Mouse (Mus musculus) kidney, adult 2 months (tissue): ENCODE results near the gene Tmem87b. TPM values are rescaled to one million over a fixed set of nuclear protein-coding genes. Genes with fewer than 3 reads are reported as not detected.

ENCODE experiments used
- DNase-seq: peaks from one replicate; pipeline ENCODE4 v3.0.0; 2021
- H3K27ac ChIP-seq: fragments of 200-500 bp; 2 replicates; pipeline ENCODE4 v1.5.1; 2012; ENCODE audit warnings: low read depth, low read length, control low read depth, inconsistent platforms; ENCODE audit not compliant: insufficient read depth
- H3K27me3 ChIP-seq: fragments of 200-500 bp; replicated peaks from 2 replicates; pipeline ENCODE4 v1.6.1; 2012; ENCODE audit warnings: mild to moderate bottlenecking, moderate library complexity, low read length, inconsistent platforms; ENCODE audit not compliant: control insufficient read depth, insufficient read depth
- H3K36me3 ChIP-seq: fragments of 200-500 bp; 2 replicates; pipeline ENCODE4 v1.6.1; 2012; ENCODE audit warnings: mild to moderate bottlenecking, moderate library complexity, low read length, inconsistent platforms; ENCODE audit not compliant: control insufficient read depth, insufficient read depth
- H3K4me1 ChIP-seq: fragments of 200-500 bp; 2 replicates; pipeline ENCODE4 v1.6.1; 2011; ENCODE audit warnings: low read length; ENCODE audit not compliant: control insufficient read depth, insufficient read depth
- H3K4me3 ChIP-seq: fragments of 200-500 bp; 2 replicates; pipeline ENCODE4 v1.5.1; 2011; ENCODE audit warnings: mild to moderate bottlenecking, low read depth, low read length, control low read depth; ENCODE audit not compliant: insufficient read depth
- CTCF ChIP-seq: fragments of 200-500 bp; conservative IDR thresholded peaks from 2 replicates; pipeline ENCODE4 v1.5.1; 2011; ENCODE audit warnings: low read depth, mild to moderate bottlenecking, control low read depth, low read length, moderate library complexity, mixed read lengths; ENCODE audit not compliant: insufficient read depth, insufficient read length
- POLR2A ChIP-seq: fragments of 200-500 bp; IDR thresholded peaks from one replicate; pipeline ENCODE4 v1.6.1; 2011; ENCODE audit warnings: low read depth, low read length, control low read depth
- WGBS: fragments of 180-500 bp; shearing (Covaris S2); methylation state at CpG from one replicate; pipeline ENCODE4 v1.1.7; 2018; 5-methylcytosine and 5-hydroxymethylcytosine counted together
- polyA plus RNA-seq: library from polyadenylated mRNA; depleted of rRNA; stranded (reverse); fragments of >200 nt; gene quantifications from 2 replicates; pipeline ENCODE4 v1.2.3, GENCODE M21; 2012; rRNA removed

The Tmem87b gene
- polyA plus RNA-seq, 1 experiment, result 14.1 TPM

DNA sequence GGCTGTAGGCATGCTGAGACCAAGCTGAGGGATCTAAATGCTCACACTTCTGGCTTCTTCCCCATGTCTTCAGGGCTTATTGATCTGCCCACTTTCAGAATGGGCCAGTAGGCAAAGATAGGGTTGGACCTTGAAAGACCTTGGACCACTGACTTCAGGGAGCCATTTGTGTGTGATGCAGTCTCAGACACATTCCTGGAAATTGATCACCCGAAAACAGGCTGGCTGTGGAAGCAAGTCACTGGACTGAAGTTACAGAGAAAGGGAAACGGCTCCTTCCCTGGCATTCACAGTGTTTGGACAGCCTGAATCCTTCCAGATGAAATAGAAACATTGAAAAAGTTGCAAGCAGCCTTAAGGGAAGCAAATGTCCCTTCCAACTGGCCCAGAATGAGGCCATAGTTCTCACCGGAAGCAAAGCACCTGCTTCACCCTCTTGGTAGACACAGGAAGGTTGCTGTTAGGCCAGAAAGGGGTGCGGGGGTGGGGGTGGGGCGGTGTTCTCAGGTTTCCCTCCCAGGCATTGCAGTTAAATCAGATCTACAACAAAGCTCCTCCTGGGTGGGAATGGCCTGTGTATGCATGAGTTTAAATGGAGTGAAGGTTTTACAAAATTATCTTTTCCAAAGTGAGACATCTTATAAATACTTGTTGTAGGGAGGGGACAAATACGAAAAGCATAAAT, 70.1 kb downstream of the Tmem87b start:
- Histone ChIP-seq H3K36me3 (no peaks in the 10 kb centered on the region), H3K27me3 (no peaks in the 10 kb centered on the region), H3K4me1 (no peaks in the 10 kb centered on the region), H3K27ac (peak overlapping the region; percentile 67; the same call in 1 of the 2 replicates), H3K4me3 (no peak overlapping the region)
- TF ChIP-seq POLR2A (no peak), CTCF (no peak)
- peak; percentile 53 for DNase-seq
- WGBS, result 34% methylated on average over 6 of the region's 6 CpGs

- Histone ChIP-seq H3K4me3 (no peak overlapping the region), H3K27me3 (no peaks in the 10 kb centered on the region), H3K27ac (no peak overlapping the region), H3K36me3 (no peaks in the 10 kb centered on the region), H3K4me1 (no peaks in the 10 kb centered on the region)
- TF ChIP-seq POLR2A, result no peak
- TF ChIP-seq CTCF, result no peak
- 91% methylated on average over 4 of the region's 4 CpGs for WGBS
- no peak for DNase-seq
Observed at GRCm38 (mm10) chr2:128890661-128891335, 72.9 kb downstream of the Tmem87b start.

- DNase-seq, result no peak
- no peaks in the 10 kb centered on the region for H3K4me1 ChIP-seq
- H3K36me3 ChIP-seq, result no peaks in the 10 kb centered on the region
- peak overlapping the region; percentile 11 for H3K4me3 ChIP-seq
- TF ChIP-seq CTCF (no peak), POLR2A (no peak)
- H3K27me3 ChIP-seq, result no peaks in the 10 kb centered on the region
- no peak overlapping the region for H3K27ac ChIP-seq
- 4% methylated on average over 34 of the region's 37 CpGs for WGBS
Observed at GRCm38 (mm10) chr2:128892180-128892721, 74.3 kb downstream of the Tmem87b start.

DNA sequence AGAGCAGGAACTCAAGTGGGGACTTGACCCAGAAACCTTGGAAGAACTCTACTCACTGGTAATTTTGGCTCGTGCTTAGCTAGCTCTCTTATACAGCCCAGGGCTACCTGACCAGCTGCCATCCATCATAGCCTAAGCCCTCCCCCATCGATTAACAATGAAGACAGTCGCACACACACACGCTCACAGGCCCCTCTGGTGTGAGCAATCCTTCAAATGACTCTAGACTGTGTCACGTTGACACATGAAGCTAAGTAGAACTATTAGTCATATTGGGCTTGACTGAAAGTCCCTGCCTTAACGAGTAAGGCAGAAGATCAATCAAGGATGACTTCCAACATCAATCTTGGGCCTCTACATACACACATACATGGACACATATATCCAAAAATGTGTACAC, 84.9 kb downstream of the Tmem87b start:
- H3K4me1 ChIP-seq, result no peaks in the 10 kb centered on the region
- no peak overlapping the region for H3K27ac ChIP-seq
- no peak overlapping the region for H3K4me3 ChIP-seq
- no peak for DNase-seq
- TF ChIP-seq POLR2A, result no peak
- no peak for TF ChIP-seq CTCF
- WGBS, result 79% methylated on average over 6 of the region's 6 CpGs
- H3K36me3 ChIP-seq, result no peaks in the 10 kb centered on the region
- H3K27me3 ChIP-seq, result no peaks in the 10 kb centered on the region

GRCm38 (mm10) chr2:128903661-128904060, 85.7 kb downstream of the Tmem87b start:
- Histone ChIP-seq H3K4me3 (no peak overlapping the region), H3K27ac (no peak overlapping the region), H3K4me1 (no peaks in the 10 kb centered on the region), H3K27me3 (no peaks in the 10 kb centered on the region), H3K36me3 (no peaks in the 10 kb centered on the region)
- 74% methylated on average over 3 of the region's 3 CpGs for WGBS
- no peak for TF ChIP-seq POLR2A
- no peak for TF ChIP-seq CTCF
- DNase-seq, result peak; percentile 15

Other genes with a start within 250 kb of the Tmem87b start
- gene Spdye4c, start 226.9 kb upstream of the Tmem87b start, polyA plus RNA-seq, result not detected in 2 replicates
- 32.2 and 40.6 TPM in 2 replicates for gene Anapc1, start 130.7 kb upstream of the Tmem87b start, polyA plus RNA-seq
- gene Mertk, start 119.2 kb upstream of the Tmem87b start, polyA plus RNA-seq, result 12.4 and 13.3 TPM in 2 replicates
- 15.5 and 17.0 TPM in 2 replicates for gene Fbln7, start 44.9 kb downstream of the Tmem87b start, polyA plus RNA-seq
- gene Zc3h8, start 126.0 kb downstream of the Tmem87b start, polyA plus RNA-seq, result 1.3 and 2.5 TPM in 2 replicates
- 1.0 and 1.2 TPM in 2 replicates for gene Zc3h6, start 149.3 kb downstream of the Tmem87b start, polyA plus RNA-seq
- gene Gm10762, start 149.6 kb downstream of the Tmem87b start, polyA plus RNA-seq, result 5.7 and 7.0 TPM in 2 replicates
- gene Vinac1, start 230.1 kb downstream of the Tmem87b start, polyA plus RNA-seq, result 0.03 and 0.08 TPM in 2 replicates
- 6.3 and 6.6 TPM in 2 replicates for gene Ttl, start 247.8 kb downstream of the Tmem87b start, polyA plus RNA-seq